Mouse (Mus musculus): ENCODE results near the gene Tubb4a.
A peak's percentile ranks its signal among the peaks of the same experiment; 100 is the strongest.

Tubb4a gene

DNA sequence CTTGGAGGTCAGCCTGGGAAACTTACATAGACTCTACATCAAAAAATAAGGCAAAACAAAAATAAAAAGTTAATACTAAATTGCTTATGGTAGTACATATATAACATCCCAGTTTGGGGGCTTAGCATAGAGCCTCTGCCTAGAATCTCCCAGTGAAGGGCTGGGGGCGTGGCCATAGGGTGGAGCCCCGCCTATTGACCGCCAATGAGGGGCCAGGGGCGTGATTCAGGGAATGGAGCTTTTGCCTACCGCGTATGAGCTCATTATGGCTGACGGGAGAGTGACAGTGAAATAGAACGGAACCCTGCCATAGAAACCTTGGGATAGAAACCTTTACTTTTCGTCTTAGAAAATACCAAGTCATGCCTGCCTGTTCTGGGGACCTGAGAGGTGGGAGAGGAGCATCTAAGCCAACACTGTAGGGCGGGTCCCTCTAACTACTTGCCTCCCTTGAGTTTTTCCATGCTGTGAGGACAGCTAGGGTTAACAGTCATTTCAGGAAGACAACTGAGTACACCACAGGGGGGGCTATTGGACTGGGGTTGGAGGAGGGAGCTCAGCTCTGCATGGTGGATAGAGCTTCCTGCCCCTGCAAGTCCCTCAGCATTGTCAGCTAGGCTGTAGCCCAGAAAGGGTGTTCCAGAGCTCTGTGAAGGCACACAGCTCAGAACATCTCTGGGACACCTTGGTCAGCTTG, 12.2 kb upstream of the Tubb4a start:
- DNase-seq, result no peak

DNA sequence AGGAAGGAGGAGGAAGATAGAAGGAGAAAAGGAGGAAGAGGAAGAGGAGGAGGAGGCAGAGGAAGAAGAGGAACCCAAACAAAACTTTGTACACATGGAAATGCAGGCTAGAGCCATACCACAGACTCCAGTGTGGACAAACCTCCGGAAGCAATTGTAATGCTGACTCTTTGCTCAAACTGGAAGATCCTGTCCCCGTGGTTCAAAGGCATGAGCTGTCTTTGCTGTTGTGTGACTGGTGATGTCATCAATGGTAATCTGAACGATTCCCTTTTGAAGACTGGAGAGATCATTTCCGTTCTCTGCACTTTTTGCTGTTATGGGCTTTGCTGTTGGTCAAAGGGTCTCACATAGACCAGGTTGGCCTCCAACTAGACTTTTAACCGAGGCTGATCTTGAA, 10.7 kb upstream of the Tubb4a start:
- DNase-seq, result no peak

DNA sequence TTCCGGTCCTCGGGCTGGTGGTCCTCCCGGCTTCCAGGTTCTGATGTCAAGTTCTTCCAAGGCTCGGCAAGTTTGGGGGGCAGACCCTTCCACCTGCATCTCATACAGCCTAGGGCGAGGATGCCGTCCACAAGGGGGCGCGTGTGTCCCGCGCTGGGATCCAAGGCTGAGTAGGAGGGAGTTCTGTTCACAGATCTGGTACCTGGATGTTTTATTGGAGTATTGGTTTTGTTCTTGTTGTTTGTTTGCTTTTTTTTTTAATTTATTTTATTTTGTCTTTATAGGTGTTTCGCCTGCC, 9.0 kb upstream of the Tubb4a start:
- DNase-seq, result peak; percentile 97

DNA sequence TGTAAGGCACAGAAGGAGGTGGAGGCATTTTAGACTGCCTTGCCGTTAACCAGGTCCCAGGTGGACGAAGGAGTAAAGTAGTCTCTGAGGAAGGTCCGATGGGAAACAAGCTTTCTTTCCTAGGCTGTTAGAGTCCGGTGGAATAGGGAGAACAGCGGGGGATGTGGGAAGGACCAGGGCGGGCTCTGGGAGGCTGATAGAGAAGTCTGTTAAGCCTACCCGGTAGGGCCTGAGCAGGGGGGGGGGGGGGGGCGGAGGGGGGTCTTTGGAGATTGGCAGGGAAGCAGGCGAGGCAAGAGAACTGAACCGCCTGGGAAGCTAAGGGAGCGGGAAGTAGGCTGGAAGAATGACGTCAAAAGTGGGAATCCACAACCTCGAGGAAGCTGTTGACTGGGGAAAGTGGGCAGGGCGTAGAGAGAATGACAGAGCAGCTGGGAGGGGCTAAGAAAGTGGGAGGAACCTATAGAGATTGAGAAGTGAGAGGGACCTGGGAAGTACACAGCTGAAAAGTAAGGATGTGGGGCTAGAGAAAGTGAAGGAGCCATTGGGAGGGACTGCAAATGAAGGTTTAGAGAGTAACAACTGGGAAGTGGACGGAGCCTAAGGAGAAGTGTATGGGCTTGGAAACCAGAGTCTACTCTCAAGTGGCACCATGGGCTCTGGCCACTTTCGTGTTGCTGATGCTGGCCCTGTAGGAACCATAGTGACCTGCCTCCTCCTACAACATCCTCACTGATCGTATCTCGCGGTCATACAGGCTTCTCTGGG, 8.5 kb upstream of the Tubb4a start:
- DNase-seq, result peak; percentile 97

DNA sequence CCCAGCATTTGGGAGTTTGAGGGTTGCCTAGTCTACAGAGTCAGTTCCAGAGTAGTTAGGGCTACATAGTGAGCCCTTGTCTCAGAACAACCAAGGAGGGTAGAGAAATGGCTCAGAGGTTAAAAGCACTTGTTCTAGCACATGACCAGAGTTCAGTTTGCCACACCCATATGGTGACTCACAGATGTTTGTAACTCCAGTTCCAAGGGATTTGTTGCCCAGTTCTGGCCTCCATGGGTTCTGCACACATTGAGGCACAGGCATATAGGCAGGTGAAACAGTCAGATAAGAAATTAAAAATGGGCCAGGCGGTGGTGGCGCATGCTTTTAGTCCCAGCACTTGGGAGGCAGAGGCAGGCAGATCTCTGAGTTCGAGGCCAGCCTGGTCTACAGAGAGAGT, 6.6 kb upstream of the Tubb4a start:
- DNase-seq, result no peak

DNA sequence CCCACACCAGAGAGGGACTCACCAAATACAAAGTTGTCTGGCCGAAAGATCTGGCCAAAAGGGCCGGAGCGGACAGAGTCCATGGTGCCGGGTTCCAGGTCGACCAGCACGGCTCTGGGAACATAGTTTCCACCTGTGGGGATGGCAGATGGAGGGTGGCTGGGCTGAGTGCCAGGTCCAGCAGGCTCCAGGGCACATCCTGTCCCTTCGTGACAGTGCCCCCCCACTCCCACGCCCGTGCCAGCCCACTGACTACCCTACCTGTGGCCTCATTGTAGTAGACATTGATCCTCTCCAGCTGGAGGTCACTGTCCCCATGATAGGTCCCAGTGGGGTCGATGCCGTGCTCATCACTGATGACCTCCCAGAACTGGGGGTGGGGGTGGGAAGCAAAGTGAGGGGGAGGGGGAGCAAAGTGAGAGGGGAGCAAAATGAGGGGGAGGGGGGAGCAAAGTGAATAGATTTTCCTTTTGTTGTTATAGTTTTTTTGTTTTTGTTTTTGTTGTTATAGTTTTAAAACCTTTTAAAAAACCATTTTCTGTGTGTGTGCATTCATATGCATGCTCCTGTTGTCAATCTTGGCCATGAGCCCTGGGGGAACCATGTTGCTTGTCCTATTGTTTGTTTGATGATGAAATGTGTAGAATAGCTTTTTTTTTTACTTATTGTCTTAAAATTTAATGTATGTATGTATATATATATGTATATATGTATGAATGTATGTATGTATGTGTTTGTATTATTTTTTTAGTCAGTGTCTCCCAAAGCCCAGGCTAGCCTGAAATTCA, 1.4 kb downstream of the Tubb4a start:
- DNase-seq, result no peak

DNA sequence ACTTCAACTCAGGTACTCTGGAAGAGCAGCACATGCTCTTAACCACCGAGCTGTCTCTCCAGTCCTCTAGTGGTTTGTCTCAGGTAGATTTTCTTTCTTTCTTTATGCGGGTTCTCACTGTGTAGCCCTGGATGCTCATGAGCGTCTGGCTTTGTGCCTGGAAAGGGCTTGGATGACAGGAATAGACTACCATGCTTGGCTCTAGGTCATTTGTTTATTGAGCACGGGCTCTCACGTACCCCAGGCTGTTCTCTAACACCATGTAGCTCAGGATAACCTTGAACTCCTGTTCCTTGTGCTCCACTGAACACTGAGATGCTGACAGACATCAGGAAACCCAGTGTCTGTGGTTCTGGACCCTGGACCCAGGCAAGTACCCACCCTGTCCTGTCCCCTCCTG, 5.1 kb downstream of the Tubb4a start:
- DNase-seq, result no peak

DNA sequence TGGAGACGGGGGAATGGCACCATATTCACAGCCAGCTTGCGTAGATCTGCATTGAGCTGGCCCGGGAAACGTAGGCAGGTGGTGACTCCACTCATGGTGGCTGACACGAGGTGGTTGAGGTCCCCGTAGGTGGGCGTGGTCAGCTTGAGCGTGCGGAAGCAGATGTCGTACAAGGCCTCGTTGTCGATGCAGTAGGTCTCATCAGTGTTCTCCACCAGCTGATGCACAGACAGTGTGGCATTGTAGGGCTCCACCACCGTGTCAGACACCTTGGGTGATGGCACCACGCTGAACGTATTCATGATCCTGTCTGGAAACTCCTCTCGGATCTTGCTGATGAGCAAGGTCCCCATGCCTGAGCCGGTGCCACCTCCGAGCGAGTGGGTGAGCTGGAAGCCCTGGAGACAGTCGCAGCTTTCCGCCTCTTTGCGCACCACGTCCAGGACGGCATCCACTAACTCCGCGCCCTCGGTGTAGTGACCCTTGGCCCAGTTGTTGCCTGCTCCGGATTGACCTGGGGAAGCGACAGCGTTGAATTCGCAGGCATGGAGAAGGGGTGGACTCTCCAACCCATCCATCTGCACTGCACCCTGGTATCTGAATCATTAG, 6.2 kb downstream of the Tubb4a start:
- DNase-seq, result no peak

DNA sequence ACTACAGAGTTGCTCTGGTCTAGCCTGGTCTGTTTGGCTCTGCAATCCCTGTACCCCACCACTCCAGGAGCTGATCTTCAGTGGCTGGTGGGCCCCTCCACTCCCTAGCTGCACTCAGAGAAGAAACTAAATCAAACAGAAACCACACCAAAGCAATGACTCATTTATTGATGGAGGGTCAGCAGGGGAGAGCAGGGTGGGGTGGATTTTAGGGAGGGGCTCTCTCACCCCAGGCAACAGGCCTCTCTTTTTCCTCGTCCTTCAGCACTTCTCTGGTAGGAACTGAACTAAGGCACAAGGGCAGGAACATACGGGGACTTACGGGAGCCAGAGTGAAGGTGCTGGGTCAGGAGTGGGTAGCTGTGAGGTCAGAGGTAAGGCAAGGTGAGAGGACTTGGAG, 7.7 kb downstream of the Tubb4a start:
- no peak for DNase-seq

DNA sequence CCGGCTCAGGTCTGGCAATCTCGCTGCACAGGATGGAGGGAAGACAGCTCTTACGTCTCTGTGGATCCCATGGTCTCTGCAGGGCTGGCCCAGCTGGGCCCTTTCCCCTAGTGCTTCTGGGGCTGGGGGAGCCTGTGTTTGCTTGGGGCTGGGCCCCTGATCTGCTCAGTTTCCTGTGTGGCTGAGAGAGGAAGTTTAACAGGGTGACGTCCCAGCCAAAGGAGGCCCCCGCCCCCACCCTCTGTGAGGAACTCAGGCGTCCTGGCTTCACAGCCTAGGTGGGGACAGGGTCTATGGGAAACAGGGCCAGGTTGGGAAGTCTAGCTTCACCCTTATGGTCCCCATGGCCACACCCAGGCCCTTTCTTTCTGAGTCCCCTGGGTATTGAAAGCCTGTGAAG, 9.2 kb downstream of the Tubb4a start, which contains the start of gene Dennd1c:
TSS of gene Dennd1c (minus strand) at position 179 of the 400 bp plus-strand sequence.
- peak; percentile 96 for DNase-seq

DNA sequence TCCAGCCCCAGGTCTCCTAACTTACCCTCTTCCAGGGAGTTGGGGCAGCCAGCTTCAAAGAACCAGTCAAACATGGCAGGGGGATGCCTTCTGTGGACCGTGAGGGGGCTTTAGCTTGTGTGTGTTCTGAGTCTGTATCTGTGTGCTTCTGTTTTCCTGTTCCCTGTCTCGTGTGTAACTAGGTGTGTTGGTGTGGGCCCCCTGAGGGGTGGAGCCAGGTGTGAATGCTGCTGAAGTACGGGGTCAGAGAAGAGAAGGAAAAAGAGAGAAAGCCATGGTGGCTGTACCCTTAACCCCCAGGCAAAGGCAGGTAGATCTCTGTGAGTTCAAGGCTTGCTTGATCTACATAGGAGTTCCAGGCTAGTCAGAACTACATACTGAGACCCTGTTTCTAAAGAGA, 10.7 kb downstream of the Tubb4a start:
- DNase-seq, result no peak

DNA sequence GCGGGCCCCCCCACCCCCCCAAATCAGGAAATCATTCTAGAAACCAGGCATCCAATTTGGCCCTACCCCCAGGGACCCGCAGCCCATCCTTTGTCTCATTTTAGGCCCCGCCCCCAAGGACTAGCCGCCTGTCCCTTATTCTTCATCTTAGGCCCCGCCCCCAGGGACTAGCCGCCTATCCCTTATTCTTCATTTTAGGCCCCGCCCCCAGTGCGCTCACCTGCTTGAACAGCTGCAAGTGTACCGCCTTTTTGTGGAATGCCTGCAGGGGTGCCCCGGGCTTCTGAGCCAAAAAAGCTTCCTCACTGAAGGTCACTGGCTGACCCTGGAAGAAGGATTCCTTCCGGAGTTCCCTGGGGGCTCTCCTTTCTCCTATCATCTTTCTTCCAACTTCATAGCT, 16.9 kb downstream of the Tubb4a start:
- no peak for DNase-seq

DNA sequence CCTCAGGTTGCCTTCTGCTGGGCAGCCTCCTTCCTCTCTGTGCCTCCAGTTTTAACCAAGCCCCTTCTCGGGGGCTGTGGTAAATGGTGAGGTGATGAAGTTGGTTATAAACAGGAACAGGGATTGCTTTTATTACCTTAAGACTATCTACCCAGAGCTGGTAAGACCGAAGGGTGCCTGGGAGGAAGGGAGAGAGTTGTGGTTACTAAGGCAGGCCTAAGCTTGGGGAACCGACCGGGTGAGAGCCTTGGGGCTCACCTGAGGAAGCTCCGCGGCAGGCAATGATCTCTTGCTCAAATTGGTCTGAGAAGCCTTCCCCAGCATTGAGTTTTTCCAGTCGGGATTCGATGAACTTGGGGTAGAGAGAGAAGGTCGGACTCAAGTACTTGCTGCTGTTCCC, 17.3 kb downstream of the Tubb4a start:
- DNase-seq, result no peak

DNA sequence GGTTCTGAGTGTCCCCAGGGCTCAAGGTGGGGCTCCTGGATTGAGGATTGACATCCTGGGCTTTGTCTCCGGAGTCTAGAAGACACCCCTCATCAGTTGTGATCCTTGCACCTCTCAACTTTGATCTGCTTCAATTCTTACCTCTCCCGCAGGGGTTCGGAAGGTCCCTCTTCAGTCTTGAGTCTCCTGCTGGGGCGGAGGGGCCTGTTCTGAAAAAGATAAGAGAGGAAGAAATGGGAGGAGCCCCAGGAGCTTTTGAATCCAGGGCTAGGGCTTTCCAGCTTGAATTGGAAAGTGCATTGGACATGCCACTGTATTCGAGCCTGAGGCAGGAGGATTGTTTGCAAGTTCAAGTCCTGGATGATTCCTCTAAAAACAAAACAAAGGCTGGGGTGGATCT, 20.7 kb downstream of the Tubb4a start:
- no peak for DNase-seq

DNA sequence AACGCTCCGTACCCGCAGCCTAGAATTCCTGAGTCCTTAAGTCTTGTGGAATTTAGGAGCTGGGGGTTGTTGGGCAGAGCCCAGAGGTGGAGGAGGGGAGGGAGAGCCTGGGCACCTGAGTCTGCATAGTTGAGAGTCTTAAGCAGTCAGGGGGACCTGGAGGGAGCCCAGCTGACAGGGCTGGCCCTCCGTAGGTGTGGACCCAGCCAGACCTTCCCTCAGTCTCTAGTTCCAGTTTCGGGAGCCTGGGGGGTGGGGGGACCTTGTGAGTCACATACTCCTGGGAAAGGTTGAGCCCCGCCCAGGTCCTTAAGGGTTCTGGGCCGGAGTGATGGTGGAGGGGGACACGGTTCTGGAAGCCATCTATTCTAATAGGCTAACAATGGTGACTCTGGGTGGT, 24.6 kb downstream of the Tubb4a start:
- no peak for DNase-seq

DNA sequence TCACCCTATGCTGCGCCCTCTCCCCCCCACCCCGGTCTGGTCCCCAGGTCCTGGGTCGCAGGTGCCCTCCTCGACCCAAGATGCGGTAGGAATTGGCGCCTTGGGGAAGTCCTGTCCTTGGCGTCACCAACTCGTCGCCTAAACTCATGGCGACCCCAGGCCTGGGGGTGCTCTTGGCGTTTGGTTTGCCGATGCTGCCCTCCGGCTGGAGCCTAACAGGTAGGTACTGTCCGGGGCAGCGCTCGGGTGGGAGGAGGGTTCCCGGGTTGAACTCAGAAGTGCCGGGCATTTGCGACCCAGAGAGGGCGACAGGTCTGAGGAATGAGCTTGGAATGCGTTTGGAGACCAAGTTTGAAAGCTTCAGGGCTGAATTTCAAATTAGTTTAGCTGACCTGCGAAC, 25.0 kb downstream of the Tubb4a start:
- DNase-seq, result peak; percentile 89

DNA sequence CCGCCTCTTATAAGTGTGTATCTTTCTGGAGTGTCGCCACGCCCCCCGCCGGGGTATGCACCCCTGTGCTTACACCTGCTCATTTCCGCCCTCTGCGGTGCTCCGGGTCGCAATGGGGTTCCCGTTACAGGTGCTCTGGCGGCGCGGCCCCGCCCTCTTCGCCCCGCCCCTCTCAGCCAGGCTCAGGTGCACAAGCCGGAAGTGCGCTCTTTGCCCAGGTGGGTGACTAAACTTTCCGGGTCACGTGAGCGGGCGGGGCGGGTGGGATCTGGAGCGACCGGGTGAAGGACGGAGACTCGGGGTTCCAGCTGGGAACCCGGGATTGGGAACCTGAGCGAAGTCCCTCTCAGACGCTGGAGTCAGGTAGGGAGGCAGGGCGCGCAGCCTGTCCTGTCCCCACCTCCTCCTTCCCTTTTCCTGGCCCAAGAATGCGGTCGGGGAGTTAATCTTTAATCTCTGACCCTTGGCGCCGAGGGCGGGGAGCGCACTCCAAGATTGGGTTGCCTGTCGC, 25.5 kb downstream of the Tubb4a start:
- peak; percentile 91 for DNase-seq

DNA sequence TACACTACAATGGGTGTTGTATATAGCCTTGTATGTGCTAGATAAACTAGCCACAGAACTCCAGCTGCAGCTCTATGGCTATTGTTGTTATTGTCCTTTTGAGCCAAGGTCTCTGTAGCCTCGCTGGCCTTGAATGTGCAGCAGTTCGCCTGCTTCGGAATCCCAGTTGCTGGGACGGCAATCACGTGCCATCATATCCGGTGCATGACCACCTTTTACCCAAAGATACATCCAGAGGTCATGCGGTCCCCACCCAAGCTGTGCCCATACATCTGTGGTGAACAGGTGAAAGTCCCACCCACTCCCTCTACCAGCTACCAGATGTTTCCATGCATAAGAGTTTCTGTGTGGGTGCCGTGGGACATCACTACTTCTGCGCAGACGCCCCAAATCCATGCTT, 26.5 kb downstream of the Tubb4a start:
- peak; percentile 91 for DNase-seq

DNA sequence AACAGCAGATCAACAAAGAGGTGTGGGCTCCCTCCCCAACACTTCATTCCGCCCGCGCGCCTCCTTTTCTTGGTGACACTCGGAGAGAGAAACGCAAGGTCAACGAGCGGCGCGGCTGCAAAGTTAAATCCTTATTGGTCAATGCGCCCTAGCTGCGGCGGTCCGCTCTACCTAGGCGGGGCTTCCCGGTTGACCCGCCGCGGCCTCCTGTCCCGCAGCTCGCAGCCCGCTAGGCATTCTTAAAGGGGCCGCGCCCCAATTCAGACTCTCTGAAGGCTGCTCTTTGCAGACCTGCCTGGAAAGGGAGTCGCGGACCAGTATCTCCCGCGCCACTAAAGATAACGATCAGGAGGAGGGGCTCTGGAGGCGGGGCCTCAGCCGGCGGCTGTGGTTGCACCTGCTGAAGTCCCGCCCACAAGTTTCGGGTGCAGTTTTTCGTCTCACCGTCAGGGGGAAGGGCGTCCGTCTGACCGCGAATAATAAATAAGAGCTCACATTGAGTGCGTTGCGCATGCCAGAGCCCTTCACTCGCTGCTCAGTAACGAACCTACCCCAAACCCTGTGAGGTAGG, 27.3 kb downstream of the Tubb4a start:
- DNase-seq, result peak; percentile 100

DNA sequence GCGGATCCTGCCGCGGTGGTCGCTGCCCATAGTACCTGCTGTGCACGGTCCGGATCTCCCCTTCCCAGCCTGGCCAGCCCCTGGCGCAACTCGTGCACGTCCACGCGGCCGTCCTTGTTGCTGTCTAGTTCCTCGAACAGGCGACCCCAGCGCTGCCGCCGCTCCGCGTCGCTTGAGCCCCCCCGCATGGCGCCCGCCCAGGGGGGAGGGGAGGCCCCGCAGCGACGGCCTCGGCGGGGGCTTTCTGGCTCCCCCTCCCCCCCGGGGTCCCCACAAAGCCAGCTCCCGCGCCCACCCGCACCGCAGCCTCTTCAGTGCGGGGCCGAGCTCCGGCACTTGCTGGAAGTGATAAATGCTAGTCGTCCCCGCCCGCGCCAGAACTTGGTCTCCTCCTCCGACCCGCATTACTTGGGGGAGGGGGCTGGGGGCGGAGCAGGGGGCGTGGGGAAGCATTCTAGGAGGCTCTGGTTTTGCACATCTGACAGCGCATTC, 28.1 kb downstream of the Tubb4a start, which contains the start of gene Slc25a23:
TSS of gene Slc25a23 (minus strand) at position 378 of the 492 bp plus-strand sequence.
- peak; percentile 98 for DNase-seq

DNA sequence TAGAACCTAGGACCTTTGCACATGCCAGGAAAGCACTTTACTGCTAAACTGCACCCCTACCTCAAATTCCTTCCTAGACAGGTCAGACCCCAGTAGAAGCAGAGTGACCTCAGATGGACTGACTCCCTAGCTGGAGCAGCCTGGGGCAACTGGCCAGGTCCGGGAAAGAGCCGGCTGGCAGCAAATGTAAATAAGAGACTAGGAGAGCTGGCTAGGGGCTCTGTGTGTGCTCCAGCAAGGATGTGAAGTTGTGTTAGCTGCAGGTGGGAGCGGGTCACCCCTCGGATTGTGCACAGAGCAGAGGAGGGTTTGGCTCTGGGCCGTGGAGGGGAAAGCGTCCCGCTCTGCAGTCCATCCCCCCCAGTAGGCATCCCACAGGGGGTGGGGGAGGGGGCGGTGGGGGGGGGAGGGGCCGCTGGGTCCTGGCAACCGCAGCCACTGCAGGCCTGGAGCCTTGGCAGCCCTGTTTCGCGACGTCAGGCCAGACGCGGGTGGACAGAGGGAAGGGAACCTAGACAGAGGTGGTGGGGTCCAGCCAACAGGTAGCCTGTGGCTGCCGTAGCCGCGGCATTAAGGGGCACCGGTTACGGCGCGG, 28.6 kb downstream of the Tubb4a start, which contains the start of gene Crb3:
TSS of gene Crb3 (plus strand) at position 215 of the 595 bp plus-strand sequence.
- DNase-seq, result peak; percentile 96

DNA sequence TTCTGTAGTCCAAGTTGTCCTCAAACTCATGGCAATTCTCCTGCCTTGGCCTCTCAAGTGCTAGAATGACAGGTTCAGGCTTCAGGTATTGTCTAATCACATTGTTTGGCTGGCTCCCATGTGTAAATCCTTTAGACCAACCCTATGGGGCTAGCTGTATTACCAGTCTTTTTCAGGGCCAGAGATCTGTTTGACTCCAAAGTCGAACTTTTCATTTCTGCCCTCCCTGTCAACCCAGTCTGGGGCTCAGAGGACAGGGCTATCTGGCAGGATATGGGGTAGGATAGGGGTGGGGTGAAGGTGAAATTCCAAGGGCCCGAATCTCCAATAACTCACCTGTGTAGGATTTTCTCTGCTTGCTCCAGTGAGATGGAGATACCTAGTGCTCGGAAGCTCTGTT, 31.3 kb downstream of the Tubb4a start:
- DNase-seq, result no peak

All from heart, adult 11 months (tissue).